Mouse (Mus musculus): Measurements from ENCODE around the gene Rnf126. TPM values are rescaled to one million over a fixed set of nuclear protein-coding genes. Genes with fewer than 3 reads are reported as not detected.

Gene Rnf126
- polyA plus RNA-seq, 1 experiment: 27.6 TPM

DNA sequence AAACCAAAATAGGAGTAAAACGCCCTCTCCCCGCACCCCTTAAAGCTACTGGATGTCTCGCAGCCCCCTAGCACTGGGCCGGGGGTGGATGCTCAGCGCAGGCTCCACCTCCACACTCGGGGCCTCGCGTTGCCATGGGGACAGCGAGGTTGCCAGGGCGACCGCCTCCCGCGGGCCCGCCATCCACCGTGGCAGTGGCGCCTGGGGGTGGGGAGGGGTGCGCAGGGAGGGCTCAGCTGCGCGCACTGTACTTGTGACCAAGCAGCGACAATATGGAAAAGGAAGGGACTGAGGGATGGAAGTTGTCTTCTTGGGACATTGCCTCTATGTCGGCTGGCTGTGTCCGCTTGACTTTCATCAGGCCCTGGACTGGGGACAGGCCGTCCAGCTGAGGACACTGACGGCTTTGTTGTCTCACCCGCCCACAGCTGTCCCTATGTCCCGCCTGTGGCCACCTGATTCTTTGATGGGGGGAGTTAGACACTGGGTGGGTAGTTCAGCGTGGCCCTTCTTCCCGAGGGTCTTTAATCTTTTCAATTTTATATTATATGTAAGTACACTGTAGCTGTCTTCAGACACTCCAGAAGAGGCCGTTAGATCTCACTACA, 37.1 kb upstream of the Rnf126 start:
- TF ChIP-seq CTCF (IDR thresholded peaks at IDR 0.05; ENCODE audit: low read depth, low read length) (no peak), POLR2A (IDR thresholded peaks at IDR 0.05; ENCODE audit: borderline replicate concordance, low read depth, low read length) (no peak)
- Histone ChIP-seq H3K4me1 (ENCODE audit: control insufficient read depth, insufficient read depth, low read length) (peaks cover 9% of the 10 kb centered on the region), H3K4me3 (ENCODE audit: insufficient read depth, low read length) (no peak overlapping the region), H3K27ac (ENCODE audit: insufficient read depth, low read depth, low read length) (no peak overlapping the region)

DNA sequence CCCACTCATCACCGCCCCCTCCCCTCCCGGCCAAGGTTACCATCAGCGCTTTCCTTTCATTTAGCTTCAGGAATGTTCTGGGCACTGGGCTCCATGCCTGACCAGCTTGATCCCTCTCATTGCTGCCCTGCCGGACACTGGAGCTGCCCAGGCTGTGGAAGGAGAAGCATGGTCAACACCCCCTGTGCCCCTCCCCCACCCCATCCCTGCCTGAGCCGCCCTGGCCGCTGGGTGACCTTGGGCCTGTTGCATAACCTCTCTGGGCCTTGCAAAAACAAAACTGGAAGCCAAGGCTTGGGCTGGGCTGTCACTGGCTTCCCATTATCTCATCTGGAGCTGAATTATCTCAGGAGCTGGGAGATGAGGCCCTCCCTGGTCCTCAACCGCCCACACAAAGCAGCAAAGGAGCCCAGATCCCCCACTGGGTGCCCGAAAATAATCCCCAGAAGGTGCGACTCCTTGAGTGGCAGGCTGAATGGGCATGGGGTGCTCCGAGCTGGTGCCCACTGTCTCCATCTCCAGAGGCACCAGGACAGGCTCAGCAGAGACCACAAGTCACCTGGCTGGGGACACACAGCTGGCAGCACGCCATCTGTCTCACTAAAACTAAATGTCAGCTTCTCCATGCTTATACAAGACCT, 35.7 kb upstream of the Rnf126 start:
- Histone ChIP-seq H3K27ac (ENCODE audit: insufficient read depth, low read depth, low read length) (no peak overlapping the region), H3K4me3 (ENCODE audit: insufficient read depth, low read length) (no peak overlapping the region), H3K4me1 (ENCODE audit: control insufficient read depth, insufficient read depth, low read length) (peaks cover 12% of the 10 kb centered on the region)
- TF ChIP-seq CTCF (IDR thresholded peaks at IDR 0.05; ENCODE audit: low read depth, low read length) (no peak), POLR2A (IDR thresholded peaks at IDR 0.05; ENCODE audit: borderline replicate concordance, low read depth, low read length) (no peak)

DNA sequence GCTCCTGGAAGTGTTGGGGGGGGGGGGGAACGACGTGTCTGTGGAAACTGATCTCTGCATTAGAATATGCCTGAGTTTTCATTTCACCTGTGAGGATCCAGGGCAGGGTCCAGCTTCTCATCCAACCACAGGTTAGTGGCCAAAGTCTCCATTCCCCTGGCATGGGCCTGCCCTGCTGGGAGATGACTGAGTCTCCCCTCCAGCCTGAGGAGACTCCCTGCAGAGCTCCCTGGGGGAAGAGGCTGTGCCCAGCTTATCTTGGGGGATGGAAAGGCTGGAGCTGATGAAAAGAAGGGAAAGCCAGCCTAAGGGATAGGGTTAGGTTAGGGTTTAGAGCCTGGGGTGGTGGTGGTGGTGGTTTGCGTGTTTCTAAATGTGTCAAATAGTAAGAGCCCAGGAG, 35.1 kb upstream of the Rnf126 start:
- Histone ChIP-seq H3K27ac (ENCODE audit: insufficient read depth, low read depth, low read length) (no peak overlapping the region), H3K4me3 (ENCODE audit: insufficient read depth, low read length) (no peak overlapping the region), H3K4me1 (ENCODE audit: control insufficient read depth, insufficient read depth, low read length) (peaks cover 12% of the 10 kb centered on the region)
- TF ChIP-seq CTCF (IDR thresholded peaks at IDR 0.05; ENCODE audit: low read depth, low read length) (no peak), POLR2A (IDR thresholded peaks at IDR 0.05; ENCODE audit: borderline replicate concordance, low read depth, low read length) (no peak)

DNA sequence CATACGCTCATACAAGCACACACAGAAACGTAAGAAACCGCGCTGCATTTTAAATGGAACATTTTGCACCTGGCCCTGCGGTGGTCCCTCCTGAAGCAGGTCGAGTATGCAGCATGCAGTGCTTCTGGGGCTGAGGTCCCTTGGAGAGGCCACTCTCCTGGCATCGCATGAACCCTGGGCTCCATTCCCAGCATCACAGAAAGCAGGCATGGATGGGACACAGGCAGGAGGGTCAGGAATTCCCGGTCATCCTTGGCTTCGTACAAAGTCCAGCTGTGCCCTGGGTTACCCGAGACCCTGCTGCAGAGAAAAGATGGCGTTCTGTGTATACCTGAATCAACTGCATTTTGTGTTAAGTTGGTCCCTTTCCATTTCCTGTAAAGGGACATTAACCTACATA, 33.8 kb upstream of the Rnf126 start:
- TF ChIP-seq CTCF (IDR thresholded peaks at IDR 0.05; ENCODE audit: low read depth, low read length): no peak
- no peak for TF ChIP-seq POLR2A (IDR thresholded peaks at IDR 0.05; ENCODE audit: borderline replicate concordance, low read depth, low read length)
- no peak overlapping the region for H3K27ac ChIP-seq (ENCODE audit: insufficient read depth, low read depth, low read length)
- H3K4me3 ChIP-seq (ENCODE audit: insufficient read depth, low read length): no peak overlapping the region
- peaks cover 12% of the 10 kb centered on the region for H3K4me1 ChIP-seq (ENCODE audit: control insufficient read depth, insufficient read depth, low read length)

DNA sequence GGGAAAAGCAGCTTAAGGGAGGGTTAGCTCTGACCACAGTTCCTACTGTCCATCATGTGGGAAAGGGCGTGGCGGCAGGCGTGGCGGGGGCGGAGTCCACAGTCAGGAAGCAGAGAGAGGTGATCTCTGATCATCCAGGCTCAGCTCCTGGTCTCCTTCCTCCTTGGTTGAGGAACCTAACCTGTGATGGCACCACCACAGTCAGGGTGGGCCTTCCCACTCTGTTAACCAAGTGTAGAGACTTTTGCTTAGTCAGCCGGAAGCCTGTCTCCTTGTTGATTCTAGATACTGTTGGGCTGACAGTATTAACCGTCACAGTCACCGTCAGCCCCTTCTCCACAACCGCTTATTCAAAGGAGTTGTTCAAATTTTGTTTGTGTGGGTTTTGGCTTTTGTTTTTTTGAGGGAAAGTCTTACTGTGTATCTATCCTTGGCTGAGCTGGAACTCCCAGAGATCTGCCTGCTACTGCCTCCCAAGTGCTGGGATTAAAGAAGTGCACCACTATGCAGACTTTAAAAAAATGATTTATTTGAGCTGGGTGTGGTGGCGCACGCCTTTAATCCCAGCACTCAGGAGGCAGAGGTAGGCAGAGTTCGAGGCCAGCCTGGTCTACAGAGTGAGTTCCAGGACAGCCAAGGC, 31.7 kb upstream of the Rnf126 start:
- Histone ChIP-seq H3K27ac (ENCODE audit: insufficient read depth, low read depth, low read length) (no peak overlapping the region), H3K4me1 (ENCODE audit: control insufficient read depth, insufficient read depth, low read length) (peaks cover 12% of the 10 kb centered on the region), H3K4me3 (ENCODE audit: insufficient read depth, low read length) (no peak overlapping the region)
- TF ChIP-seq CTCF (IDR thresholded peaks at IDR 0.05; ENCODE audit: low read depth, low read length) (no peak), POLR2A (IDR thresholded peaks at IDR 0.05; ENCODE audit: borderline replicate concordance, low read depth, low read length) (no peak)

DNA sequence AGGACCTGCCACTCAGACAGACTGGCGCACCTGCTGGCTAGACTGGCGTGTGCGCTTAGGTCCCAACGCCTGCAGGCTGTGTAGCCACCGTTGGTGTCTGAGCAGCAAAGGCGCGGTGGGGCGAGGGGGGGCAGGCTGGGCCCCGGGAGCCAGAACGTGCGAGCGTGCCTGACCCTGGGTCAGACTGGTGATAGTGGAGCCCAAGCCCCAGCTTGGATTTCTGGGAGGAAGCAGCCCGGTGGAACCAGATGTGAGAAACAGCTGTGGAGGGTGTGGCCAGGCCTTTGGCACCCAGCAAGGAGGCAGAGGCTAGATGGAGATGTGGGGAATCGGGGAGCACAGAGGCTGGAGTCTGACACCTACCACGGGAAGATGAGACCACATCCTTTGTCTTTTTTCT, 30.6 kb upstream of the Rnf126 start:
- Histone ChIP-seq H3K27ac (ENCODE audit: insufficient read depth, low read depth, low read length) (no peak overlapping the region), H3K4me1 (ENCODE audit: control insufficient read depth, insufficient read depth, low read length) (peaks cover 6% of the 10 kb centered on the region; the same call in 1 of the 2 replicates), H3K4me3 (ENCODE audit: insufficient read depth, low read length) (no peak overlapping the region)
- TF ChIP-seq POLR2A (IDR thresholded peaks at IDR 0.05; ENCODE audit: borderline replicate concordance, low read depth, low read length) (no peak), CTCF (IDR thresholded peaks at IDR 0.05; ENCODE audit: low read depth, low read length) (no peak)

DNA sequence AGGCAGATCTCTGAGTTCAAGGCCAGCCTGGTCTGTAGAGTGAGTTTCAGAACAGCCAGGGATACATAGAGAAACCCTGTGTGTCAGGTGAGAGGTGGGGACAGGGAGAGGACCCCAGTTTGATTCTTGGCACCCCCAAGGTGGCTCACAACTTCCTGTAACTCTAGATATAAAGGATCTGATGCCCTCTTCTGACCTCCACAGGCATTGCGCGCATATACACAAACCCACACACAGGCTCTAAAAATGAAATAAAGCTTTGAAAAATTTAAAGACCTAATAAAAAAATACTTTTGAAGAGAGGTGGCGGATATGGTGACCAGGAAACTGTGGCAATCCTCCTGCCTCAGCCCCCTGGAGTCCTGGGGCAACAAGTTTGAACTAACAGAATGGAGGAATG, 29.2 kb upstream of the Rnf126 start:
- Histone ChIP-seq H3K27ac (ENCODE audit: insufficient read depth, low read depth, low read length) (no peak overlapping the region), H3K4me3 (ENCODE audit: insufficient read depth, low read length) (no peak overlapping the region), H3K4me1 (ENCODE audit: control insufficient read depth, insufficient read depth, low read length) (peaks cover 2% of the 10 kb centered on the region; the same call in 1 of the 2 replicates)
- no peak for TF ChIP-seq CTCF (IDR thresholded peaks at IDR 0.05; ENCODE audit: low read depth, low read length)
- TF ChIP-seq POLR2A (IDR thresholded peaks at IDR 0.05; ENCODE audit: borderline replicate concordance, low read depth, low read length): no peak

DNA sequence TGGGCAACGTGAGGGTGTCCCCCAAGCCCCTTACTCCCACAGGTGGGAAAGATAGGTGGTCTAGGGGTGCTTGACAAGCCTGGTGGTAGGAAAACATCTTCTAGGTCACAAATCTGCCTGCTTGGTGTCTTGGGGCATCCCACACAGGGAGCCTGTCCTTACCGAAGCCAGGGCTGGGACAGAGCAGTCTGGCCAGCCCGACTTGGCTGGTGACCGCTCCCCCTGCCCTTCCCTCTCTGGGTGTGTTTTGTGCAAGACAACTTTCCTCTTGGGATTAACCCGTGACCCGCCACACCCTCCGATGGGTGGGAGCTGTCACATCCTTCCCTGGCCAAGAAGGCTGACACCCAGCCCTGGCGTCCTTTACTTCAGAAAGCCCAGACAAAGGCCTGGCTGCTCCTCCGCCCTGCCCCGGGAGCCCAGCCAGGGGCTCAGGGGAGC, 27.8 kb upstream of the Rnf126 start:
- H3K27ac ChIP-seq (ENCODE audit: insufficient read depth, low read depth, low read length): no peak overlapping the region
- TF ChIP-seq POLR2A (IDR thresholded peaks at IDR 0.05; ENCODE audit: borderline replicate concordance, low read depth, low read length) (no peak), CTCF (IDR thresholded peaks at IDR 0.05; ENCODE audit: low read depth, low read length) (no peak)
- H3K4me1 ChIP-seq (ENCODE audit: control insufficient read depth, insufficient read depth, low read length): peaks cover 2% of the 10 kb centered on the region; the same call in 1 of the 2 replicates
- no peak overlapping the region for H3K4me3 ChIP-seq (ENCODE audit: insufficient read depth, low read length)

DNA sequence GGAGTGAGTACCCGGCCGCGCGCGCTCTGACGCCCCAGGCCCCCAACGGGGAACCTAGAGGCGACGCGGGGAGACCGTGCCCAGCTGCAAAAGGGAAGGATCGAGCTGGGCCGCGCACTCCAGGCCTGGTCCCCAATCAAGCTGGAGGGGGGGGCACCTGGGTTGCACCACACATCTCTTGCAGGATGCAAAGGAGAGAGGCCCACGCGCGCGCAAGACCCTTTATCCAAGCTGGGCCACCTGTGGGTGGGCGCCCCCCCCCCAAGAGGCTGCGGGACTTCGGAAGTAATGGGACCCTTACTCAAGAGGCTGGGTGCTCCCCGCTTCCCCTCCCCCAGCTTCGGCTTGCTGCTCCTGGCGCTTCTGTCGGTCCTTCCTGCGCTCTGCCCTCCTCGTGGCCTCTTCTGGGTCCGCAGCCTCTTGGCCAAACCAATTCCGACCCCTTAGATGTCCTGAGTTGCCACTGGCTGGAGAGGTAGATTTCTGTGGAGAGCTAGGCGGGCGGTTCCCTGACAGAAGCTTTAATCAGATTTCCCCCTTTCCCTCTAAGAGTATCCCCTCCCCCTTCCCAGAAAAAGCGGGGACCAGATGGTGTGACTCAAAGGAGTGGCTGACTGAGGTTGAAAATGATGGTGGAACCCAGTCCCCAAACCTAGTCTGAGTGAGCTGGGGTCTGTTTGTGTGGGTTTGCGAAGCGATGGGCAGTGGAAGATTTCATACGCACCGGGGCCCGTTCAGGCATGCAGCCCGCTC, 27.2 kb upstream of the Rnf126 start:
- TF ChIP-seq POLR2A (IDR thresholded peaks at IDR 0.05; ENCODE audit: borderline replicate concordance, low read depth, low read length) (no peak), CTCF (IDR thresholded peaks at IDR 0.05; ENCODE audit: low read depth, low read length) (no peak)
- Histone ChIP-seq H3K4me1 (ENCODE audit: control insufficient read depth, insufficient read depth, low read length) (peaks cover 2% of the 10 kb centered on the region; the same call in 1 of the 2 replicates), H3K27ac (ENCODE audit: insufficient read depth, low read depth, low read length) (no peak overlapping the region), H3K4me3 (ENCODE audit: insufficient read depth, low read length) (peak overlapping the region; percentile 66)
